Mouse (Mus musculus) MEL-GATA-1-ER (cell line): Measurements from ENCODE around the gene Ptk7.

ENCODE experiments used
- DNase-seq: peaks from one replicate; pipeline ENCODE4 v3.0.0-alpha.2; 2012; ENCODE audit warnings: low read depth; ENCODE audit errors: extremely low read depth

Ptk7 gene

GRCm38 (mm10) chr17:46521963-46522668, 107.2 kb downstream of the Ptk7 start:
- no peak for DNase-seq

- no peak for DNase-seq
Observed at GRCm38 (mm10) chr17:46521174-46521573, 108.1 kb downstream of the Ptk7 start.

DNA sequence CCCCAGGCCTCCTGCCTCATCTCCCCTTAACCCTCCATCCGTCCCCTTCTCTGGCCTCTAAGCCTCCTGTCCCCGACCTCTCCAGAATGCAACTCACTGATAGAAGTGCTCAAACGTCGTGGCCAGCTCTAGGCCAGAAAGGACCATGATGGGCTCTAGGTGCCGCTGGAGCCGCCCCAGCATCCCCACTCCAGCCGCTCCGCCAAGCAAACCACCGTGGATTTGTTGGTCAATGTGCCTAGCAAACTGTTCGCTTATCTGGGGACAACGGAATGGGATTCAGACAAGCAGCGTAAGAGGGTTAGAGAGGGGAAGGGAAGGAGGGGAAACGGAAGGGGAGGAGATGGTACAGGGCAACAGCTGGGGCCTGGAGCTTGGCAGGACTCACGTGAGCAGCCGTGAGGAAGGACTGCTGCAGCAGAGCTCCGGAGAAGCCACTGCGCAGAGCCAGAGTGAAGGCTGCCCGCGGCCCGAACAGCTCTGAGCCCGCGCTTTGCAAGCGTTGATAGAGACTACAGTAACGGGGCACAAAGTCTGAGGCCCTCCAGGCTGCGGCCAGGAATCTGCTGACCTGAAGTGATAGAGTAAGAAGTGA, 108.8 kb downstream of the Ptk7 start:
- DNase-seq = no peak

GRCm38 (mm10) chr17:46519971-46520370, 109.3 kb downstream of the Ptk7 start:
- DNase-seq = no peak
